Mouse (Mus musculus) midbrain, postnatal 0 days (tissue): ENCODE measurements at regions not wholly inside any gene's neighbourhood (a gene's known extent, or its start where the extent isn't known, plus 50 kb on each side); places are given as distances from the start of the nearest gene placed in this dataset.

Experiments
- ATAC-seq: fragments of 200-750 bp; cut with Nextera tagmentation; 2 replicates; pipeline ENCODE4 v1.8.0; 2017; ENCODE audit warnings: moderate number of reproducible peaks, mild to moderate bottlenecking, moderate TSS enrichment, moderate library complexity; ENCODE audit not compliant: low FRiP score
- DNase-seq: peaks from one replicate; pipeline ENCODE4 v3.0.0-alpha.2; 2015; ENCODE audit warnings: low spot score
- H3K27ac ChIP-seq: fragments of 300-500 bp; sonication (generic); 2 replicates; pipeline ENCODE4 v1.5.1; 2014; ENCODE audit warnings: low read depth, mild to moderate bottlenecking, low read length, mixed read lengths
- H3K27me3 ChIP-seq: fragments of 300-500 bp; sonication (generic); 2 replicates; pipeline ENCODE4 v1.6.1; 2014; ENCODE audit warnings: low read length, control low read depth, mixed read lengths; ENCODE audit not compliant: insufficient read depth
- H3K36me3 ChIP-seq: fragments of 300-500 bp; sonication (generic); 2 replicates; pipeline ENCODE4 v1.6.1; 2014; ENCODE audit warnings: low read length, control low read depth, mixed read lengths; ENCODE audit not compliant: insufficient read depth
- H3K4me1 ChIP-seq: fragments of 300-500 bp; sonication (generic); 2 replicates; pipeline ENCODE4 v1.6.1; 2014; ENCODE audit warnings: mild to moderate bottlenecking, control low read depth, antibody characterized with exemption, low read length, mixed read lengths; ENCODE audit not compliant: insufficient read depth
- H3K4me2 ChIP-seq: fragments of 300-500 bp; sonication (generic); 2 replicates; pipeline ENCODE4 v1.6.1; 2014; ENCODE audit warnings: low read depth, mild to moderate bottlenecking, low read length, mixed read lengths; ENCODE audit not compliant: poor library complexity, severe bottlenecking
- H3K4me3 ChIP-seq: fragments of 300-500 bp; sonication (generic); 2 replicates; pipeline ENCODE4 v1.5.1; 2014; ENCODE audit warnings: low read depth, mild to moderate bottlenecking, low read length, moderate library complexity
- H3K9ac ChIP-seq: fragments of 300-500 bp; sonication (generic); replicated peaks from 2 replicates; pipeline ENCODE4 v1.6.1; 2014; ENCODE audit warnings: mild to moderate bottlenecking, low read length, moderate library complexity, mixed read lengths; ENCODE audit not compliant: poor library complexity, severe bottlenecking
- H3K9me3 ChIP-seq: fragments of 300-500 bp; sonication (generic); 2 replicates; pipeline ENCODE4 v1.6.1; 2016; ENCODE audit warnings: low read length, control low read depth
- CTCF ChIP-seq: IDR thresholded peaks from 2 replicates; pipeline ENCODE4 v1.5.1; 2016; ENCODE audit warnings: antibody characterized with exemption, mild to moderate bottlenecking
- WGBS: fragments of 180-500 bp; shearing (Covaris S2); extraction: QIAGEN DNeasy Blood & Tissue Kit; methylation state at CpG from one replicate; pipeline ENCODE4 v1.1.7; 2014; 5-methylcytosine and 5-hydroxymethylcytosine counted together

DNA sequence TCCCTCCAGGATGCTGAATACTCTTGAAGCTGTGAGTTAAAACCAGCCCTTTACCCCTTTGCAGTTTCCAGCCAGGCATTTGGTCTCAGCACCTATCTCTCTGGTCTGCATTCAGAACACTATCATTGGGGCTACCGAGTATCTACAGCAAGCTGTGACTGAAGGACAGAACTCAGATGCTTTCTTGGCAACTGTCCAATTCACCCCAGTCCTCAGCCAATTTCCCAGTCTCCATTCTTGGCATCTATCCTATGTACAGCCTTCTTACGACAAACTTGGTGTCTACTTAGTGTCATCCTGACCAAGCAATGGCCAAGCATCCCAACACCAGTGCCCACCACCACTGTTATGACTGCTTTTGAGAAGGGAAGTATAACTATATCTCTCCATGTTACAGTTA is 109.7 kb upstream of the Kdm8 start:
- peak; percentile 32 for DNase-seq
- ATAC-seq, result no peak

DNA sequence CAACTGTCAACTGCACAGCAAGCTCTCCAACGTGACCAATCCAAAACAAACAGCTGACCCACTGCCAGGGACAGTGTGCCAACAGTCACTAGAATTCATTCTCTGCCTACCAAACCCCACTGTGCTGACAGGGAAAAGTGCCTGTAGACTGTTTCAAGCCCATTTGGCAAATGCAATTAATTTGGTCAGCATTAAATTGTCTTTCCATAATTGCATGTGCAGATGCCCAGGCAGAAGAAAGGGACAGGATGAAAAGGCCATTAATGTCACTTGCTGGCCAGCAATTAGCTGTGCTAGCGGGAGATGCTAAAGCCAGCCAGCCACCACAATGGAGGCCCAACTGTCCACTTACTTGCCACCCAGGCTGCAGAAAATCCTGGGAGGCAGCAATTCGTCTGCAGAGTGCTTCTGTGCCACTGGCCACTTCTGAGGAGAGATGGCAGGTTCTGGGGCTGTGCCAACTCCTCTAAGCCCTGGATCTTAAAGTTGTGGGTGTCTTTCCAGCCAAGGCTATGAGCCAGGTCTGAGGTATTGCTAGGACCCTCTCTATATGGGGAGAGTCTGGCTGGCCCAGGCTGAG is 108.8 kb upstream of the Kdm8 start:
- Histone ChIP-seq H3K9me3 (no peaks in the 10 kb centered on the region), H3K4me1 (no peaks in the 10 kb centered on the region), H3K4me2 (no peak overlapping the region), H3K9ac (no peak overlapping the region), H3K4me3 (no peak overlapping the region), H3K27me3 (no peaks in the 10 kb centered on the region), H3K27ac (no peak overlapping the region), H3K36me3 (no peaks in the 10 kb centered on the region)
- WGBS, result 62% methylated on average over 3 of the region's 3 CpGs
- peak; percentile 95 for DNase-seq
- peak; percentile 85 for ATAC-seq
- no peak for TF ChIP-seq CTCF

More for the DNA sequence above, 109.7 kb upstream of the Kdm8 start:
- Histone ChIP-seq H3K27ac (no peak overlapping the region), H3K9ac (no peak overlapping the region), H3K4me3 (no peak overlapping the region), H3K4me1 (no peaks in the 10 kb centered on the region), H3K9me3 (no peaks in the 10 kb centered on the region), H3K27me3 (no peaks in the 10 kb centered on the region), H3K36me3 (no peaks in the 10 kb centered on the region), H3K4me2 (no peak overlapping the region)
- WGBS, result 72% methylated on average over 2 of the region's 2 CpGs
- no peak for TF ChIP-seq CTCF

DNA sequence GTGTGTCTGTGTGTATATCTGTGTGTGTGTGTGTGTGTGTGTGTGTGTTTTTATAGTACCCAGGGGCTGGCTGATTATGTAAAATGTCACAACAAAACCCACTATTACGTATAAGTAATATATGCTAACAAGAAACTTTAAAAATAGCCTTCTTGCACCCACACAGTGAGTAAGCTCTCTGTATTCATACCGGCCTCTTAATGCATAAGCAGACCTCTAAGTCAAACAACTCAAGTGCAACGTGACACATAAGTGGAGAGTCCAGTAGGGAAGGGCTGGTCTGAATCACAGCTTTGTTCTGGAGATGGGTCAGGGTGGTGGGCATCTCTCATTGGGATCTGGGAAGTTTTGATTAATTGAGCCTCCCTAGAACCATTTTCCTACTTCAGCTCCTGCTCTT is 107.7 kb upstream of the Kdm8 start:
- H3K4me3 ChIP-seq, result no peak overlapping the region
- no peaks in the 10 kb centered on the region for H3K9me3 ChIP-seq
- H3K27ac ChIP-seq, result no peak overlapping the region
- H3K4me1 ChIP-seq, result no peaks in the 10 kb centered on the region
- no peak overlapping the region for H3K9ac ChIP-seq
- ATAC-seq (no peak), DNase-seq (no peak)
- no peak for TF ChIP-seq CTCF
- H3K4me2 ChIP-seq, result no peak overlapping the region
- WGBS, result 87% methylated on average over 3 of the region's 3 CpGs
- no peaks in the 10 kb centered on the region for H3K36me3 ChIP-seq
- H3K27me3 ChIP-seq, result no peaks in the 10 kb centered on the region

DNA sequence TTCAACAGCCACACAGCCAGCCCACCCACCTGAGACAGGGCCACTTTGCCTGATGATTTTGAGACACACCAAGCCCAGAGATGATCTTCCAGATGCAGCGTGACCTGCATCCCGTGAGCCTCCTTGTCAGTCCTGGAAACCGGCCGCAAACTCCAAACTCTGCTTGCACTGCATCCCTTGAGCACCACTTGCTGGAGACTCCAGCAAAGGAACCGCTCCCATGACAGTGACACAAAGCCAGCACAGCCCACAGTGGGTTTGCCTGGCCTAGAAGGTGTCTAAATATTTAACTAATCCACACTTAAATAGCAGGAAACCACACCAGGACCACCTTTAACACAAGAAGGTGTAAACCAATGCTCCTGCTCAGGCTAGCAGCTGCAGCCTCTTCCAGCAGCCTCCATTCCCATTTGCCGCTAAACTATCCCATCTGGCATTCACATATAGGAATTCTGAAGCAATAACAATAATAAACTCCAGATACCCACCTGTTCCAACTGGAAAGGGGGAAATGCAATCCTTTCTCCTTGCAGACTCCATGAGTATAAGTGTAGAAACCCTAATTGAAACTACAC is 106.2 kb upstream of the Kdm8 start:
- no peak overlapping the region for H3K27ac ChIP-seq
- H3K36me3 ChIP-seq, result no peaks in the 10 kb centered on the region
- TF ChIP-seq CTCF, result no peak; the same call in 1 of the 2 replicates
- no peak for ATAC-seq
- WGBS, result 80% methylated on average over 6 of the region's 6 CpGs
- H3K4me1 ChIP-seq, result no peaks in the 10 kb centered on the region
- H3K4me2 ChIP-seq, result no peak overlapping the region
- DNase-seq, result no peak
- H3K4me3 ChIP-seq, result no peak overlapping the region
- no peaks in the 10 kb centered on the region for H3K9me3 ChIP-seq
- H3K9ac ChIP-seq, result no peak overlapping the region
- no peaks in the 10 kb centered on the region for H3K27me3 ChIP-seq

DNA sequence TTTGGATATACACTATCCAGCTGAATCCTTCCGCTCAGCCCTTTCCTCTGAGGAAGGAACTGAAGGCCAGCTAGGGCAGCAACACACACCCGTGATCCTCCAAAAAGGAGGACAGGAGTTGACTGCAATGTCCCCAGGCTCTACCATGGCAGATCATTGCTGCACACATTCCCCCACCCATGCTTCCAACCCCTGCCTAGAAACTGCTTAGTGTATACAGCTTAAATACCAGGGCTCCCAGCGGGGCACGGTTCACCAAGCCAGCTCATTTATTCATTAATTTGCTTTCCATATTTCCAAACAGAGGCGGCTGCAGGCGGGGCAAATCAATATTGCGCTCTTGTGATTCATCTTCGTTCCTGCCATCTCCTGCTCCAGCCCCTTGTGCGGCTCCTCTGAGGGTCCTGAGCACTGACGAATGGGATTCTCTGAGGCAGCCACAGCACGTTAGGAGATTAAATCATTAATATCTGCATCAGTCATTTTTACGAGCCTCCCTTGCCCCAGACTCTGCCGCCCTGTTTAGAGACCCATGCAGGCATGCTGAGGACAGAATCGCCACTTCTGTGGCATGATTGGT is 104.1 kb upstream of the Kdm8 start:
- ATAC-seq (no peak), DNase-seq (peak; percentile 6)
- H3K4me2 ChIP-seq, result no peak overlapping the region

DNA sequence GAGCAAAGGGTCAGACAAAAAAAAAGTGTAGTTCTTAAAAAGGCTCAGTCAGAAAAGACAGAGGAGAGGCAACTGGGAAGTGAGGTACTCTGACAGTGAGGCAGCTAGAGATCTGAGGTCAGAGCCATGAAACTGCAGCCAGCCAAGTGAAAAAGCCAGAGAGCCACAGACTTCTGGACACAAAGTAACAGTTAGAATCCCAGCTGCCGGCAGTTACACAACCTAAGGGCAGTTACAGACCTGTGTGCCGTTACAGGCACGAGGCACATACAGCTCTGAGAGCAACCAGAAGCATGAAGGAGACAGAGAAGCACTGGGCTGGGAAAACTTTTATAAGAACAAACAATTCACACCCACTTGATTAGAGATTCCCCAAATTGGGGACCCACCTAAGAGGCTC is 94.9 kb upstream of the Kdm8 start:
- ATAC-seq (no peak), DNase-seq (no peak)
- 81% methylated on average over 3 of the region's 3 CpGs for WGBS
- H3K27ac ChIP-seq, result no peak overlapping the region
- no peak overlapping the region for H3K4me2 ChIP-seq
- H3K4me3 ChIP-seq, result no peak overlapping the region
- H3K9me3 ChIP-seq, result no peaks in the 10 kb centered on the region
- H3K9ac ChIP-seq, result no peak overlapping the region
- H3K4me1 ChIP-seq, result no peaks in the 10 kb centered on the region
- H3K27me3 ChIP-seq, result no peaks in the 10 kb centered on the region
- TF ChIP-seq CTCF, result no peak
- no peaks in the 10 kb centered on the region for H3K36me3 ChIP-seq

More for the DNA sequence above, 104.1 kb upstream of the Kdm8 start:
- Histone ChIP-seq H3K36me3 (no peaks in the 10 kb centered on the region), H3K4me3 (no peak overlapping the region), H3K9me3 (no peaks in the 10 kb centered on the region), H3K4me1 (no peaks in the 10 kb centered on the region), H3K9ac (no peak overlapping the region), H3K27me3 (no peaks in the 10 kb centered on the region), H3K27ac (no peak overlapping the region)
- no peak for TF ChIP-seq CTCF
- 44% methylated on average over 14 of the region's 14 CpGs for WGBS
